Mouse (Mus musculus) hematopoietic stem cell, adult 5-6 weeks (primary cell): ENCODE results near the gene Fer1l5. TPM values are rescaled to one million over a fixed set of nuclear protein-coding genes. Genes with fewer than 3 reads are reported as not detected.

ENCODE experiments used
- ATAC-seq, 2 experiments: fragments of 125-278 bp in 1 of 2; replicated peaks in 1 of 2; 2 replicates each; pipeline ENCODE4 v1.8.0; 2016 to 2017; ENCODE audit warnings: inconsistent platforms in 2 of 2, mild to moderate bottlenecking in 2 of 2, moderate number of reproducible peaks in 2 of 2, low read depth in 1 of 2, moderate TSS enrichment in 1 of 2; ENCODE audit not compliant: low FRiP score in 2 of 2, poor library complexity in 2 of 2, severe bottlenecking in 2 of 2, insufficient read depth in 1 of 2, low TSS enrichment in 1 of 2
- total RNA-seq: library from RNA; stranded (forward); fragments of 172-1452, 232-1000 nt; gene quantifications from 2 replicates; pipeline ENCODE4 v1.2.3, GENCODE M21; 2017

Gene Fer1l5
- total RNA-seq, result not detected in 2 replicates

GRCm38 (mm10) chr1:36371934-36372845 lies at the start of gene Fer1l5:
Gene Fer1l5, plus strand, starts transcription at chr1:36372291.
- no peak for ATAC-seq

- no peak for ATAC-seq
Measured at GRCm38 (mm10) chr1:36323076-36323475, 49.0 kb upstream of the Fer1l5 start.

- peak; percentile 53 to 77 for ATAC-seq
Measured at GRCm38 (mm10) chr1:36323746-36324448, 48.2 kb upstream of the Fer1l5 start.

GRCm38 (mm10) chr1:36325900-36326321 lies 46.2 kb upstream of the Fer1l5 start:
- peak in 1 of 2 experiments; percentile 40; a peak in 1 of 4 replicates for ATAC-seq

GRCm38 (mm10) chr1:36326815-36327214 lies 45.3 kb upstream of the Fer1l5 start:
- ATAC-seq, result no peak

- no peak for ATAC-seq
Measured at GRCm38 (mm10) chr1:36331743-36332142, 40.3 kb upstream of the Fer1l5 start.

- ATAC-seq, result no peak
Measured at GRCm38 (mm10) chr1:36332955-36333887, 38.9 kb upstream of the Fer1l5 start.

GRCm38 (mm10) chr1:36342547-36342946 lies 29.5 kb upstream of the Fer1l5 start:
- ATAC-seq, result no peak

GRCm38 (mm10) chr1:36352351-36352750 lies 19.7 kb upstream of the Fer1l5 start:
- no peak for ATAC-seq

- no peak for ATAC-seq
Measured at GRCm38 (mm10) chr1:36356955-36357695, 15.0 kb upstream of the Fer1l5 start.

GRCm38 (mm10) chr1:36367698-36368097 lies 4.4 kb upstream of the Fer1l5 start:
- no peak for ATAC-seq

- ATAC-seq, result peak; percentile 48 to 52
Measured at GRCm38 (mm10) chr1:36368112-36368968, 3.8 kb upstream of the Fer1l5 start.

GRCm38 (mm10) chr1:36368969-36369645 lies 3.0 kb upstream of the Fer1l5 start, which contains the start of gene Kansl3:
Gene Kansl3, minus strand, starts transcription at chr1:36369181.
- peak; percentile 75 to 91 for ATAC-seq

- ATAC-seq, result no peak
Measured at GRCm38 (mm10) chr1:36370918-36371317, 1.2 kb upstream of the Fer1l5 start.

- ATAC-seq, result no peak
Measured at GRCm38 (mm10) chr1:36378880-36379279, 6.8 kb downstream of the Fer1l5 start.
